Mouse (Mus musculus) brain, embryonic 18.5 days (tissue): ENCODE results near the gene Tmc4.

Experiments
- DNase-seq: peaks from one replicate; pipeline ENCODE4 v3.0.0-alpha.2; 2012; ENCODE audit warnings: low read depth, low spot score

The Tmc4 gene

GRCm38 (mm10) chr7:3692382-3692986, 15.1 kb upstream of the Tmc4 start, which contains the start of gene Tsen34:
Gene Tsen34 (plus strand): TSS chr7:3692863.
- no peak for DNase-seq

GRCm38 (mm10) chr7:3691919-3692318, 14.6 kb upstream of the Tmc4 start:
- no peak for DNase-seq

GRCm38 (mm10) chr7:3685400-3686187, 8.2 kb upstream of the Tmc4 start:
- no peak for DNase-seq

- DNase-seq: no peak
These were observed 7.3 kb upstream of the Tmc4 start for GRCm38 (mm10) chr7:3684698-3685097.

GRCm38 (mm10) chr7:3683908-3684550, 6.7 kb upstream of the Tmc4 start:
- no peak for DNase-seq

GRCm38 (mm10) chr7:3676371-3676770, 982 bp downstream of the Tmc4 start:
- DNase-seq: no peak

GRCm38 (mm10) chr7:3675228-3675548, 2.2 kb downstream of the Tmc4 start:
- DNase-seq: no peak

- no peak for DNase-seq
These were observed 2.7 kb downstream of the Tmc4 start for GRCm38 (mm10) chr7:3674507-3675227.

- DNase-seq: no peak
These were observed 10.4 kb downstream of the Tmc4 start for GRCm38 (mm10) chr7:3666921-3667391.

GRCm38 (mm10) chr7:3665215-3666114, 11.9 kb downstream of the Tmc4 start, which contains the start of gene Leng1:
Gene Leng1 (minus strand): TSS chr7:3665840.
- peak; percentile 98 for DNase-seq

GRCm38 (mm10) chr7:3664524-3665214, 12.7 kb downstream of the Tmc4 start:
- DNase-seq: no peak

- no peak for DNase-seq
These were observed 18.8 kb downstream of the Tmc4 start for GRCm38 (mm10) chr7:3658578-3658977.

GRCm38 (mm10) chr7:3656966-3657365, 20.4 kb downstream of the Tmc4 start:
- no peak for DNase-seq

GRCm38 (mm10) chr7:3646641-3647040, 30.7 kb downstream of the Tmc4 start:
- DNase-seq: no peak

- no peak for DNase-seq
These were observed 31.2 kb downstream of the Tmc4 start for GRCm38 (mm10) chr7:3646188-3646587.

- DNase-seq: no peak
These were observed 31.8 kb downstream of the Tmc4 start for GRCm38 (mm10) chr7:3645488-3646025.

- peak; percentile 100 for DNase-seq
These were observed 32.5 kb downstream of the Tmc4 start, which contains the start of gene Cnot3 for GRCm38 (mm10) chr7:3644672-3645487. Gene Cnot3 (plus strand): TSS chr7:3645268.

GRCm38 (mm10) chr7:3644348-3644671, 33.0 kb downstream of the Tmc4 start:
- DNase-seq: no peak

GRCm38 (mm10) chr7:3643843-3644242, 33.5 kb downstream of the Tmc4 start:
- DNase-seq: no peak
